Mouse (Mus musculus) limb, embryonic 11.5 days (tissue): ENCODE data around the gene Serpinc1. TPM values are rescaled to one million over a fixed set of nuclear protein-coding genes. Genes with fewer than 3 reads are reported as not detected.

ENCODE experiments used
- ATAC-seq: fragments of 200-750 bp; cut with Nextera tagmentation; 2 replicates; pipeline ENCODE4 v1.8.0; 2017; ENCODE audit warnings: low read depth; ENCODE audit not compliant: insufficient number of reproducible peaks, low FRiP score, low TSS enrichment
- DNase-seq: peaks from one replicate; pipeline ENCODE4 v3.0.0-alpha.2; 2015; ENCODE audit warnings: low spot score
- H3K27ac ChIP-seq: fragments of 300-500 bp; sonication (generic); replicated peaks from 2 replicates; pipeline ENCODE4 v1.5.1; 2014; ENCODE audit warnings: low read depth, mild to moderate bottlenecking, low read length
- H3K27me3 ChIP-seq: fragments of 300-500 bp; sonication (generic); 2 replicates; pipeline ENCODE4 v1.6.1; 2014; ENCODE audit warnings: mild to moderate bottlenecking, low read length, mixed read lengths; ENCODE audit not compliant: control insufficient read depth, insufficient read depth
- H3K36me3 ChIP-seq: fragments of 300-500 bp; sonication (generic); 2 replicates; pipeline ENCODE4 v1.6.1; 2014; ENCODE audit warnings: mild to moderate bottlenecking, low read length, moderate library complexity, mixed read lengths; ENCODE audit not compliant: control insufficient read depth, insufficient read depth
- H3K4me1 ChIP-seq: fragments of 300-500 bp; sonication (generic); 2 replicates; pipeline ENCODE4 v1.6.1; 2014; ENCODE audit warnings: low read length, mixed read lengths; ENCODE audit not compliant: control insufficient read depth, insufficient read depth
- H3K4me2 ChIP-seq: fragments of 300-500 bp; sonication (generic); 2 replicates; pipeline ENCODE4 v1.6.1; 2014; ENCODE audit warnings: low read depth, mild to moderate bottlenecking, moderate library complexity; ENCODE audit not compliant: severe bottlenecking
- H3K4me3 ChIP-seq: fragments of 300-500 bp; sonication (generic); 2 replicates; pipeline ENCODE4 v1.5.1; 2014; ENCODE audit warnings: low read depth, low read length
- H3K9ac ChIP-seq: fragments of 300-500 bp; sonication (generic); 2 replicates; pipeline ENCODE4 v1.6.1; 2014; ENCODE audit warnings: mild to moderate bottlenecking, low read length
- H3K9me3 ChIP-seq: fragments of 300-500 bp; sonication (generic); 2 replicates; pipeline ENCODE4 v1.6.1; 2016; ENCODE audit warnings: low read length; ENCODE audit not compliant: control insufficient read depth
- WGBS: fragments of 180-500 bp; shearing (Covaris S2); extraction: QIAGEN DNeasy Blood & Tissue Kit; methylation state at CpG from one replicate; pipeline ENCODE4 v1.1.7; 2014; 5-methylcytosine and 5-hydroxymethylcytosine counted together
- polyA plus RNA-seq: library from polyadenylated mRNA; unstranded; fragments of >200 nt; fragmentation: Nextera tagmentation; extraction: Ambion mirVana; gene quantifications from 2 replicates; pipeline ENCODE4 v1.2.1, GENCODE M21; 2014

Serpinc1 gene
- polyA plus RNA-seq, 1 experiment from 2014 or later, result 2.0 TPM

- no peak overlapping the region for H3K4me2 ChIP-seq
- no peaks in the 10 kb centered on the region for H3K4me1 ChIP-seq
- peak; percentile 33 for DNase-seq
- H3K9me3 ChIP-seq, result no peaks in the 10 kb centered on the region
- H3K27me3 ChIP-seq, result no peaks in the 10 kb centered on the region
- H3K27ac ChIP-seq, result no peak overlapping the region
- no peak overlapping the region for H3K4me3 ChIP-seq
- peaks cover 6% of the 10 kb centered on the region; the same call in 1 of the 2 replicates for H3K36me3 ChIP-seq
- no peak for ATAC-seq
- H3K9ac ChIP-seq, result no peak overlapping the region
These were observed 62.5 kb downstream of the Serpinc1 start for GRCm38 (mm10) chr1:161040855-161041254.

- Histone ChIP-seq H3K4me2 (no peak overlapping the region), H3K4me1 (no peaks in the 10 kb centered on the region), H3K9me3 (no peaks in the 10 kb centered on the region), H3K27me3 (no peaks in the 10 kb centered on the region), H3K4me3 (no peak overlapping the region), H3K9ac (no peak overlapping the region), H3K36me3 (peaks cover 4% of the 10 kb centered on the region; the same call in 1 of the 2 replicates), H3K27ac (no peak overlapping the region)
- DNase-seq (no peak), ATAC-seq (no peak)
- 95% methylated on average over 7 of the region's 7 CpGs for WGBS
These were observed 63.1 kb downstream of the Serpinc1 start for GRCm38 (mm10) chr1:161041261-161042020.

- Histone ChIP-seq H3K27ac (no peak overlapping the region), H3K4me2 (no peak overlapping the region), H3K27me3 (no peaks in the 10 kb centered on the region), H3K9me3 (no peaks in the 10 kb centered on the region), H3K4me3 (no peak overlapping the region), H3K4me1 (no peaks in the 10 kb centered on the region), H3K36me3 (peaks cover 5% of the 10 kb centered on the region; the same call in 1 of the 2 replicates), H3K9ac (no peak overlapping the region)
- DNase-seq (no peak), ATAC-seq (no peak)
- 91% methylated on average over 3 of the region's 3 CpGs for WGBS
These were observed 68.6 kb downstream of the Serpinc1 start for GRCm38 (mm10) chr1:161046972-161047371.

Other genes with a start within 250 kb of the Serpinc1 start
- gene Rabgap1l, start 185.4 kb upstream of the Serpinc1 start, polyA plus RNA-seq, result 14.3 and 14.6 TPM in 2 replicates
- 8.4 and 9.5 TPM in 2 replicates for gene Rc3h1, start 72.2 kb upstream of the Serpinc1 start, polyA plus RNA-seq
- 9.3 and 11.5 TPM in 2 replicates for gene Zbtb37, start 56.3 kb downstream of the Serpinc1 start, polyA plus RNA-seq
- 48.0 and 51.6 TPM in 2 replicates for gene Dars2, start 92.1 kb downstream of the Serpinc1 start, polyA plus RNA-seq
- gene Cenpl, start 92.1 kb downstream of the Serpinc1 start, polyA plus RNA-seq, result 41.7 and 44.8 TPM in 2 replicates
- 18.1 and 21.1 TPM in 2 replicates for gene Klhl20, start 152.9 kb downstream of the Serpinc1 start, polyA plus RNA-seq
- 3.3 and 3.8 TPM in 2 replicates for gene Ankrd45, start 164.1 kb downstream of the Serpinc1 start, polyA plus RNA-seq
- gene Tex50, start 180.7 kb downstream of the Serpinc1 start, polyA plus RNA-seq, result not detected in 2 replicates